Mouse (Mus musculus): ENCODE measurements around the gene Macrod2.

GRCm38 (mm10) chr2:140970181-140970580 lies 575.1 kb downstream of the Macrod2 start:
- TF ChIP-seq CTCF (IDR thresholded peaks at IDR 0.05; ENCODE audit: low read depth) (no peak), EP300 (IDR thresholded peaks at IDR 0.05; ENCODE audit: low read depth) (no peak)
